Mouse (Mus musculus) cerebellum, adult 2 months (tissue): Measurements from ENCODE around the gene Trmt13. TPM values are rescaled to one million over a fixed set of nuclear protein-coding genes. Genes with fewer than 3 reads are reported as not detected.

Experiments used
- DNase-seq, 2 experiments: peaks; one replicate each; pipeline ENCODE4 v3.0.0; 2021
- H3K27ac ChIP-seq: fragments of 200-500 bp; 2 replicates; pipeline ENCODE4 v1.5.1; 2012; ENCODE audit warnings: low read length, control low read depth, inconsistent platforms; ENCODE audit not compliant: insufficient read depth
- H3K27me3 ChIP-seq: fragments of 200-500 bp; 2 replicates; pipeline ENCODE4 v1.6.1; 2012; ENCODE audit warnings: inconsistent platforms, mild to moderate bottlenecking, low read length, moderate library complexity; ENCODE audit not compliant: control insufficient read depth, insufficient read depth
- H3K4me1 ChIP-seq: fragments of 200-500 bp; 2 replicates; pipeline ENCODE4 v1.6.1; 2011; ENCODE audit warnings: low read length; ENCODE audit not compliant: control insufficient read depth, insufficient read depth
- H3K4me3 ChIP-seq: fragments of 200-500 bp; replicated peaks from 2 replicates; pipeline ENCODE3; 2011; ENCODE audit warnings: mild to moderate bottlenecking, low read depth, low read length, control low read depth; ENCODE audit not compliant: insufficient read depth
- CTCF ChIP-seq: fragments of 200-500 bp; IDR thresholded peaks from 2 replicates; pipeline ENCODE4 v1.5.1; 2011; ENCODE audit warnings: low read depth, mild to moderate bottlenecking, control low read depth, low read length, moderate library complexity, borderline replicate concordance; ENCODE audit not compliant: insufficient read depth
- POLR2A ChIP-seq: fragments of 200-500 bp; IDR thresholded peaks from 2 replicates; pipeline ENCODE4 v1.6.1; 2011; ENCODE audit warnings: low read length, control low read depth, borderline replicate concordance; ENCODE audit not compliant: insufficient read depth
- WGBS: fragments of 180-500 bp; shearing (Covaris S2); methylation state at CpG from one replicate; pipeline ENCODE4 v1.1.7; 2018; 5-methylcytosine and 5-hydroxymethylcytosine counted together
- polyA plus RNA-seq: library from polyadenylated mRNA; depleted of rRNA; stranded (reverse); fragments of >200 nt; gene quantifications from 2 replicates; pipeline ENCODE4 v1.2.3, GENCODE M21; 2012

Trmt13 gene
- polyA plus RNA-seq, 1 experiment = 22.9 TPM

DNA sequence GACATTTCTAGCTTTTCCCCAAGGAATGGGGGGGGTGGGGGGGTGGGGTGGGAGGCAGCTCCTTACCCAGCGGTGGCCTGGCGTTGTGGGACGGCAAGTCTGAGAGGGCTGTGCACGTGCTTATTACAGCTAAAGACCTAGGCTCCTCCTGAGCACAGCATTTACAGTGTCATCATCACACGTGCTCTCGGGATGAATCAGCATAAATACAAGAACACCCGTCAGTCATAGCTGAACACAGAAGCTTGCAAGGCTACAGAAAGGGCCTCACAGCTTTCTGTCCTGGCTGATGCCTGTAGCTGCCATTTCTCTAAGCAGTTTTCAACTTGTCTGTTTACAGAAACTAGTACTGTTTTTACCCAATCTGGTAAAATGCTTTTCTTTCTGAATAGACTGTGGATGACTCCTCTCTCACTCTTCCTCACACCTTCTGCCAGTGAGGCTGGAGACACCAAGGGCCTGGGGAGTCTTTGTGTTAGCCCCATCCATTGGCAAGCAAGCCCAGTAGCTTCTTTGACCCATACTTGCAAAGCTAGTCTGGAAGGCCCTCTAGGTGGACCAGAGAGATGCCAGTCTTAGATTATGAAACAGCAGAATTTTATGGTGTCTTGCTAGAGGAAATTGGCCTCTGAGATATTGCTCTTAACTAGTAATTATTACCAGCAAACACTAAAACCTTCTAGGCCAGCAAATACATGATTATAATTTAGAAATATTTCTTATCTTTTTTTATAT lies 6.4 kb upstream of the Trmt13 start:
- no peak for DNase-seq
- TF ChIP-seq CTCF (no peak), POLR2A (no peak)

DNA sequence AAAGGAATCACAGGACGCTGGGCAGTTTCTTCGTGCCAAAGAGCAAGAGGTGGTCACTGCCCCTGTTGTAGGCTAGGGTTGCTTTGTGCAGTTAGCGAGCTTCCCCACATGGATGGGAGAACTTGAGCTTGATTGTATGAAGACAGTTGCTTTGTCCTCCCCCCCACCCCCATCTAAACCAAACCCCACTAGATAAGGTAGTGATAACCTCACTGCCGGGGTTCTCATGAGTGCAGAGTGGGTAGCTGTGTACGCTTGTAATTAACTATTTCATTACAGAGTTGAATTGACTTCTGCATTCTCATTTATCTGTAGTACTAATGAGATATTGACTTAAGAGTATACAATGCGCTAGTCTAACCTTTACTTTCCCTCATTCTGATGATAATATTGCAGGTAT lies 4.5 kb upstream of the Trmt13 start:
- H3K4me3 ChIP-seq = no peak overlapping the region
- DNase-seq = no peak
- no peaks in the 10 kb centered on the region for H3K4me1 ChIP-seq
- TF ChIP-seq CTCF (no peak), POLR2A (no peak)
- H3K27me3 ChIP-seq = no peaks in the 10 kb centered on the region
- 78% methylated on average over 6 of the region's 6 CpGs for WGBS
- no peak overlapping the region for H3K27ac ChIP-seq

More for the DNA sequence above, 6.4 kb upstream of the Trmt13 start:
- Histone ChIP-seq H3K27me3 (no peaks in the 10 kb centered on the region), H3K27ac (no peak overlapping the region), H3K4me1 (no peaks in the 10 kb centered on the region), H3K4me3 (no peak overlapping the region)
- 84% methylated on average over 7 of the region's 7 CpGs for WGBS

DNA sequence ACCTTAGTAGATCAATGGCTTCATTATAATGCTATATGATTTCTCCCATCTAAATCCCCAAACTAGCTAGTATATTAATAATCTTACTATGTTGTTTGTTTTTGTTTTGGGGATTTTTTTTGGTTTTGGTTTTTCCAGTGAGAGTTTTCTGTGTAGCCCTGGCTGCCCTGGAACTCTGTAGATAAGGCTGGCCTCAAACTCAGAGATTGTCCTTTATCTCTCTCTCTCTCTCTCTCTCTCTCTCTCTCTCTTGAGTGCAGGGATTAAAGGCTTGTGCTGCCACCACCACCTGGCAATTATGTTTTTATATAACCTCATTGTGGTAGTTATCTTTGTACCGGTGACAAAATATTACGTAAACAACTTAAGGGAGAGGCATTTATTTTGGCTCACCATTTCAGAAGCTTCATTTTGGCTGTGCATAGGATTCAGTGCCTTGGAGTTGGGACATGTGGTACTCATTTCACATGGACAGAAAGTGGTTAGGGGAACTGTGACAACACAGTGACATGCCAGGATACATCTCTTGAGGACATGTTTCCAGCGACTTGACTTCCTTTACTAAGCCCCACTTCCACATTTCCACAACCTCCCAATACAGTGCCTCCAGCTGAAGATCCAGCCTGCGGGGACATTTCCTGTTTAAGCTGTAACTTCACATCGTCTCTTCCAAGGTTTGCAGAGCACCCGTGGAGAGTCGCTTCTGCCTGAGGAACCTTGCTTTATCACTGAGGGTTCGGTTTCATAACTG lies 1.1 kb upstream of the Trmt13 start:
- H3K27ac ChIP-seq = peak overlapping the region; percentile 30; the same call in 1 of the 2 replicates

GRCm38 (mm10) chr3:116604570-116604969 lies 9.8 kb downstream of the Trmt13 start:
- Histone ChIP-seq H3K4me3 (no peak overlapping the region), H3K27me3 (no peaks in the 10 kb centered on the region), H3K27ac (no peak overlapping the region), H3K4me1 (no peaks in the 10 kb centered on the region)
- 30% methylated on average over 9 of the region's 9 CpGs for WGBS
- no peak for TF ChIP-seq CTCF
- TF ChIP-seq POLR2A = no peak
- peak in 1 of 2 experiments; percentile 22 for DNase-seq

More for the DNA sequence above, 1.1 kb upstream of the Trmt13 start:
- WGBS = 92% methylated on average over 8 of the region's 8 CpGs
- DNase-seq = no peak
- TF ChIP-seq POLR2A = no peak
- no peak for TF ChIP-seq CTCF
- H3K4me3 ChIP-seq = no peak overlapping the region
- H3K4me1 ChIP-seq = no peaks in the 10 kb centered on the region
- no peaks in the 10 kb centered on the region for H3K27me3 ChIP-seq

DNA sequence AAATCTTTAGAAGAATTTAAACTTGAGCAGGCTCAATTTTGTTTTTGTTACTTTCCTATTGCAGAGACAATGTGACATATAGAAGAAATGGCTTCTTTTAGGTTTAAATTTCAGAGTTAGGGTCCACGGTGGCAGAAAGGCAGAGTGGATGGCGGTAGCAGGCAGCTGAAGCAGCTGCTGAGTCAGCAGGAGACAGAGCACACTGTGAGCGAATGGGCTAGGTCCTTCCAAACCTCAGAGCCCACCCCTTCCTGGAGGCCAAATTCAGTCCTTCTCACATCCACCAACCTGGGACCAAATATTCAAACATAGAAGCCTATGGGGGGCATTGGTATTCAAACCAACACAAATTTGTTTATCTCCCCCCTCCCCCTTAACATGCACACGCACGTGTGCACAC lies 12.6 kb downstream of the Trmt13 start:
- Histone ChIP-seq H3K27me3 (no peaks in the 10 kb centered on the region), H3K4me3 (no peak overlapping the region), H3K4me1 (no peaks in the 10 kb centered on the region), H3K27ac (no peak overlapping the region)
- TF ChIP-seq CTCF = no peak
- DNase-seq = no peak
- WGBS = 56% methylated on average over 5 of the region's 5 CpGs

DNA sequence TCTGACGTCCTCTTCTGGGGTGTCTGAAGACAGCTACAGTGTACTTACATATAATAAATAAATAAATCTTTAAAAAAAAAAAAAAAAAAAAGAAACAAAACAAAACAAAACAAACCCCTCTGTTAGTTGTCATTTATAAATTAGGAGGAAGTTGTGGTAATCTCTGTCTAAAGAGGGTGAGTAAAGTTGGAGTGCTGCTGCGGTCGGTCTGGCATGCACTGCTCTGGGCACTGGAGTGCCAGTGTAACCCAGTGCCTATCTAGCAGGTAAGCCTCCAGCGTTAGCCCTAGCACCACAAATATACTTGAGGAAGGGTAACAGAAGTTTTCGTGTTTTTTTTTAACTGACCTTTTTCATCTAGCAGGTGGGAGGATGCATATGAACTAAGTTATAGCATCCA lies 13.4 kb downstream of the Trmt13 start:
- Histone ChIP-seq H3K27ac (no peak overlapping the region), H3K27me3 (no peaks in the 10 kb centered on the region), H3K4me1 (no peaks in the 10 kb centered on the region), H3K4me3 (no peak overlapping the region)
- 91% methylated on average over 5 of the region's 5 CpGs for WGBS
- no peak for DNase-seq
- no peak for TF ChIP-seq CTCF
- TF ChIP-seq POLR2A = no peak

- 77% methylated on average over 2 of the region's 2 CpGs for WGBS
- H3K27ac ChIP-seq = no peak overlapping the region
- no peaks in the 10 kb centered on the region for H3K4me1 ChIP-seq
- no peak overlapping the region for H3K4me3 ChIP-seq
- TF ChIP-seq POLR2A (no peak), CTCF (no peak)
- DNase-seq = no peak
- H3K27me3 ChIP-seq = no peaks in the 10 kb centered on the region
Observed at GRCm38 (mm10) chr3:116599705-116600104, 14.7 kb downstream of the Trmt13 start.

- Histone ChIP-seq H3K27ac (no peak overlapping the region), H3K4me3 (peak overlapping the region; percentile 76), H3K4me1 (no peaks in the 10 kb centered on the region), H3K27me3 (no peaks in the 10 kb centered on the region)
- 7% methylated on average over 10 of the region's 10 CpGs for WGBS
- no peak for DNase-seq
- TF ChIP-seq CTCF (no peak), POLR2A (no peak)
Observed at GRCm38 (mm10) chr3:116595603-116595991, 18.8 kb downstream of the Trmt13 start.
